Mouse (Mus musculus) small intestine, adult 10 weeks (tissue): ENCODE data around the gene Olfr183. TPM values are rescaled to one million over a fixed set of nuclear protein-coding genes. Genes with fewer than 3 reads are reported as not detected.

Experiments
- polyA plus RNA-seq: library from polyadenylated mRNA; stranded (reverse); fragments of 350-450 nt; fragmentation: Illumina TruSeq; extraction: RNeasy Lipid Tissue Mini Kit (QIAGEN cat#74804); gene quantifications from one replicate; pipeline ENCODE4 v1.2.3, GENCODE M21; 2014; ENCODE audit warnings: low replicate concordance

The Olfr183 gene
- not detected for polyA plus RNA-seq

DNA sequence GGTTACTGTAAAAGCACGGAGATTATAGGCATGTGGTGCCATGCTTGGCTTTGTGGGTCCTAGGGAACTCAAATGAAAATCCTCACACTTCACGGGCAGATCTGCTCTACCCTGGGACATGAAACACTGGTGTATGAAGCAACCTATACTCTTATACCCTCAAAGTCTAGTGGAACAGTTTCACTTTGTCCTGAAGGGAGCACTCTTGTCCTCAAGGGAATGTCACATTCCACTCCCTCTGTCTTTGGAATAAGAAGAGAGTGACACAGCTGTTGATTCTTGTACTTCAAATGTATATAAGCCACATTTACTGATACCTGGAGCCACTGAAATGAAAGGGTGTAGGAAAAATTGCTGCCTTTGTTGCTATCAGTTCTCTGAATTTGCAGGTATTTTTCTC lies at the start of gene Olfr183:
Gene Olfr183 (plus strand): TSS at position 301 of the 400 bp plus-strand sequence.

DNA sequence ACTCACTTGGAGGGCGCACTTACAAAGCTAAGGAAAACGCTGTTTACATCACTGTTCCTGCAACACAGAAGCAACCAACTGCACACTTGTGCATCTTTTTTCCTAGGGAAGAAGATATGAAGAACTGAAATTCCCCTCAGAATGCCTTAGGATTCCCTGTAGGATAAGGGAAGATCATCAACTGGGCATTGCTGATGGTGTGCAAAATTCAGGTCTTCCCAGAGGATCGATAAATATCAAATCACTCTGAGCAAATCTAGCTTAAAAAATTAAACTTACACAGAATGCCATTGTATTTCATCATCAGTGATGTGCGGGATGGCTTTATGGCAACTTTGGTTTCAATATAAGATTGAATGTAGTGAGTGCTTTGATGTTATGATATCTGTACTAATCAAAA lies 35.0 kb downstream of the Olfr183 start, which contains the start of gene Olfr186:
Gene Olfr186 (minus strand): TSS at position 101 of the 400 bp plus-strand sequence.

DNA sequence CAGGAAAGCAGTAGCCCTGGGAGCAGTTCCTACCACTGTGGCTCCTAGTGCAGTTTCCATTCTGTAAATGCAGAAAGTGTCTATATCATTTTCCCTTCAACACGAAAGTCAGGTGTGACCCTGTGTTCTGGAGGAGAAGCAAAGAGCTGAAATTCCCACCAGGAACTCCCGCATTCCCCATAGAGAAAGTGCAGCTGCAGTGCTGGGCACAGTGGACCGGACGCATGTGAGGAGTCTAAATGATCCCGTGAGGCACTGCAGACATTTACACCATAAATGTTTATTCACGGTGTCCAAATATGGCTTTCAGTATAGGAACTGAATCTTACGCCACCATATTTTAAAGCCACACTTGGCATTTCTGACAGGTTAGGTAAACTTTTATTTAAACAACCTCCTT lies 44.6 kb downstream of the Olfr183 start, which contains the start of gene Olfr187:
Gene Olfr187 (minus strand): TSS at position 58 of the 400 bp plus-strand sequence.

Other genes with a start within 250 kb of the Olfr183 start
- gene Olfr172, start 232.2 kb upstream of the Olfr183 start, polyA plus RNA-seq = not detected
- not detected for gene Olfr173, start 195.1 kb upstream of the Olfr183 start, polyA plus RNA-seq
- gene Olfr175-ps1, start 168.6 kb upstream of the Olfr183 start, polyA plus RNA-seq = not detected
- not detected for gene Olfr177, start 120.6 kb upstream of the Olfr183 start, polyA plus RNA-seq
- not detected for gene Olfr178, start 103.3 kb upstream of the Olfr183 start, polyA plus RNA-seq
- not detected for gene Olfr181, start 66.6 kb upstream of the Olfr183 start, polyA plus RNA-seq
- not detected for gene Olfr180, start 66.0 kb upstream of the Olfr183 start, polyA plus RNA-seq
- gene Olfr186, start 34.9 kb downstream of the Olfr183 start, polyA plus RNA-seq = not detected
- gene Olfr187, start 44.4 kb downstream of the Olfr183 start, polyA plus RNA-seq = not detected
- not detected for gene Olfr190, start 82.6 kb downstream of the Olfr183 start, polyA plus RNA-seq
- not detected for gene Olfr191, start 94.5 kb downstream of the Olfr183 start, polyA plus RNA-seq
- not detected for gene Olfr193, start 116.5 kb downstream of the Olfr183 start, polyA plus RNA-seq
- gene Olfr194, start 125.7 kb downstream of the Olfr183 start, polyA plus RNA-seq = not detected
- not detected for gene Olfr195, start 151.7 kb downstream of the Olfr183 start, polyA plus RNA-seq
- not detected for gene Olfr196, start 175.1 kb downstream of the Olfr183 start, polyA plus RNA-seq
- not detected for gene Olfr198, start 208.2 kb downstream of the Olfr183 start, polyA plus RNA-seq
- not detected for gene Olfr199, start 224.4 kb downstream of the Olfr183 start, polyA plus RNA-seq